Mouse (Mus musculus) intestine, postnatal 0 days (tissue): ENCODE measurements around the gene Izumo2. TPM values are rescaled to one million over a fixed set of nuclear protein-coding genes. Genes with fewer than 3 reads are reported as not detected.

Experiments used
- ATAC-seq: fragments of 200-750 bp; cut with Nextera tagmentation; 2 replicates; pipeline ENCODE4 v1.8.0; 2017; ENCODE audit warnings: mild to moderate bottlenecking, moderate TSS enrichment, moderate library complexity
- H3K27ac ChIP-seq: fragments of 300-500 bp; sonication (generic); 2 replicates; pipeline ENCODE4 v1.5.1; 2014; ENCODE audit warnings: mild to moderate bottlenecking, low read depth, low read length, moderate library complexity
- H3K27me3 ChIP-seq: fragments of 300-500 bp; sonication (generic); replicated peaks from 2 replicates; pipeline ENCODE4 v1.6.1; 2014; ENCODE audit warnings: low read length, mixed read lengths; ENCODE audit not compliant: control insufficient read depth, insufficient read depth
- H3K36me3 ChIP-seq: fragments of 300-500 bp; sonication (generic); 2 replicates; pipeline ENCODE4 v1.6.1; 2014; ENCODE audit warnings: mild to moderate bottlenecking, moderate library complexity; ENCODE audit not compliant: control insufficient read depth, insufficient read depth
- H3K4me1 ChIP-seq: fragments of 300-500 bp; sonication (generic); replicated peaks from 2 replicates; pipeline ENCODE4 v1.6.1; 2014; ENCODE audit warnings: antibody characterized with exemption, low read length, mixed read lengths; ENCODE audit not compliant: control insufficient read depth, insufficient read depth
- H3K4me2 ChIP-seq: fragments of 300-500 bp; sonication (generic); replicated peaks from 2 replicates; pipeline ENCODE4 v1.6.1; 2014; ENCODE audit warnings: low read depth, mild to moderate bottlenecking, moderate library complexity
- H3K4me3 ChIP-seq: fragments of 300-500 bp; sonication (generic); 2 replicates; pipeline ENCODE4 v1.5.1; 2014; ENCODE audit warnings: low read depth, low read length
- H3K9ac ChIP-seq: fragments of 300-500 bp; sonication (generic); 2 replicates; pipeline ENCODE4 v1.6.1; 2014; ENCODE audit warnings: mild to moderate bottlenecking, low read depth, low read length
- H3K9me3 ChIP-seq: fragments of 300-500 bp; sonication (generic); 2 replicates; pipeline ENCODE4 v1.6.1; 2016; ENCODE audit warnings: mixed run types; ENCODE audit not compliant: control insufficient read depth
- CTCF ChIP-seq: sonication (generic); IDR thresholded peaks from 2 replicates; pipeline ENCODE4 v1.5.1; 2016; ENCODE audit warnings: low read depth, mild to moderate bottlenecking, control low read depth, antibody characterized with exemption, moderate library complexity
- WGBS: fragments of 180-500 bp; shearing (Covaris S2); extraction: QIAGEN DNeasy Blood & Tissue Kit; methylation state at CpG from one replicate; pipeline ENCODE4 v1.1.7; 2014; 5-methylcytosine and 5-hydroxymethylcytosine counted together
- polyA plus RNA-seq: library from polyadenylated mRNA; unstranded; fragments of >200 nt; fragmentation: Nextera tagmentation; extraction: Ambion mirVana; gene quantifications from 2 replicates; pipeline ENCODE4 v1.2.1, GENCODE M21; 2015

Izumo2 gene
- polyA plus RNA-seq, 1 experiment from 2014 or later = not detected

- Histone ChIP-seq H3K4me1 (no peaks in the 10 kb centered on the region), H3K9ac (no peak overlapping the region), H3K36me3 (no peaks in the 10 kb centered on the region), H3K27me3 (no peaks in the 10 kb centered on the region), H3K27ac (peak overlapping the region; percentile 92), H3K4me3 (no peak overlapping the region), H3K9me3 (no peaks in the 10 kb centered on the region), H3K4me2 (peak overlapping the region; percentile 32)
- ATAC-seq = peak; percentile 79
- 33% methylated on average over 10 of the region's 10 CpGs for WGBS
- TF ChIP-seq CTCF = no peak
Measured at GRCm38 (mm10) chr7:44693427-44694175, 14.9 kb upstream of the Izumo2 start.

GRCm38 (mm10) chr7:44695223-44695622 lies 13.3 kb upstream of the Izumo2 start:
- no peaks in the 10 kb centered on the region for H3K9me3 ChIP-seq
- H3K27ac ChIP-seq = peak overlapping the region; percentile 92
- 37% methylated on average over 4 of the region's 4 CpGs for WGBS
- H3K4me2 ChIP-seq = no peak overlapping the region
- H3K36me3 ChIP-seq = no peaks in the 10 kb centered on the region
- ATAC-seq = peak; percentile 88
- no peaks in the 10 kb centered on the region for H3K27me3 ChIP-seq
- no peak overlapping the region for H3K9ac ChIP-seq
- TF ChIP-seq CTCF = no peak
- H3K4me1 ChIP-seq = no peaks in the 10 kb centered on the region
- no peak overlapping the region for H3K4me3 ChIP-seq

GRCm38 (mm10) chr7:44697191-44697710 lies 11.3 kb upstream of the Izumo2 start:
- Histone ChIP-seq H3K36me3 (no peaks in the 10 kb centered on the region), H3K4me1 (no peaks in the 10 kb centered on the region), H3K9ac (no peak overlapping the region), H3K4me2 (no peak overlapping the region), H3K27ac (no peak overlapping the region), H3K4me3 (no peak overlapping the region), H3K27me3 (no peaks in the 10 kb centered on the region), H3K9me3 (no peaks in the 10 kb centered on the region)
- TF ChIP-seq CTCF = no peak
- ATAC-seq = no peak
- 33% methylated on average over 20 of the region's 20 CpGs for WGBS

- no peak for ATAC-seq
- no peak overlapping the region; the same call in 1 of the 2 replicates for H3K9ac ChIP-seq
- no peak overlapping the region for H3K4me3 ChIP-seq
- H3K9me3 ChIP-seq = no peaks in the 10 kb centered on the region
- WGBS = 58% methylated on average over 7 of the region's 7 CpGs
- no peak overlapping the region for H3K27ac ChIP-seq
- TF ChIP-seq CTCF = no peak
- H3K36me3 ChIP-seq = no peaks in the 10 kb centered on the region
- H3K4me2 ChIP-seq = no peak overlapping the region
- H3K4me1 ChIP-seq = no peaks in the 10 kb centered on the region
- no peaks in the 10 kb centered on the region for H3K27me3 ChIP-seq
Measured at GRCm38 (mm10) chr7:44697980-44698379, 10.6 kb upstream of the Izumo2 start.

- Histone ChIP-seq H3K9me3 (no peaks in the 10 kb centered on the region), H3K4me2 (no peak overlapping the region), H3K27me3 (no peaks in the 10 kb centered on the region), H3K9ac (no peak overlapping the region), H3K4me3 (no peak overlapping the region), H3K36me3 (no peaks in the 10 kb centered on the region), H3K4me1 (no peaks in the 10 kb centered on the region), H3K27ac (no peak overlapping the region)
- WGBS = 9% methylated on average over 6 of the region's 6 CpGs
- ATAC-seq = peak; percentile 55
- peak; percentile 82 for TF ChIP-seq CTCF
Measured at GRCm38 (mm10) chr7:44701921-44702320, 6.6 kb upstream of the Izumo2 start.

- no peak for ATAC-seq
- no peaks in the 10 kb centered on the region for H3K36me3 ChIP-seq
- H3K27me3 ChIP-seq = no peaks in the 10 kb centered on the region
- TF ChIP-seq CTCF = no peak
- H3K27ac ChIP-seq = no peak overlapping the region
- no peak overlapping the region for H3K9ac ChIP-seq
- H3K9me3 ChIP-seq = no peaks in the 10 kb centered on the region
- H3K4me2 ChIP-seq = no peak overlapping the region
- no peak overlapping the region for H3K4me3 ChIP-seq
- H3K4me1 ChIP-seq = no peaks in the 10 kb centered on the region
- WGBS = 77% methylated on average over 8 of the region's 8 CpGs
Measured at GRCm38 (mm10) chr7:44702985-44703384, 5.6 kb upstream of the Izumo2 start.
